Mouse (Mus musculus) E14TG2a.4 (cell line): ENCODE measurements around the gene Gstz1.

Source experiments
- CTCF ChIP-seq: conservative IDR thresholded peaks from 2 replicates; pipeline ENCODE4 v1.5.1; 2014; ENCODE audit warnings: low read length
- POU5F1 ChIP-seq: IDR thresholded peaks from 2 replicates; pipeline ENCODE4 v1.6.1; 2014; ENCODE audit warnings: low read length, borderline replicate concordance

DNA sequence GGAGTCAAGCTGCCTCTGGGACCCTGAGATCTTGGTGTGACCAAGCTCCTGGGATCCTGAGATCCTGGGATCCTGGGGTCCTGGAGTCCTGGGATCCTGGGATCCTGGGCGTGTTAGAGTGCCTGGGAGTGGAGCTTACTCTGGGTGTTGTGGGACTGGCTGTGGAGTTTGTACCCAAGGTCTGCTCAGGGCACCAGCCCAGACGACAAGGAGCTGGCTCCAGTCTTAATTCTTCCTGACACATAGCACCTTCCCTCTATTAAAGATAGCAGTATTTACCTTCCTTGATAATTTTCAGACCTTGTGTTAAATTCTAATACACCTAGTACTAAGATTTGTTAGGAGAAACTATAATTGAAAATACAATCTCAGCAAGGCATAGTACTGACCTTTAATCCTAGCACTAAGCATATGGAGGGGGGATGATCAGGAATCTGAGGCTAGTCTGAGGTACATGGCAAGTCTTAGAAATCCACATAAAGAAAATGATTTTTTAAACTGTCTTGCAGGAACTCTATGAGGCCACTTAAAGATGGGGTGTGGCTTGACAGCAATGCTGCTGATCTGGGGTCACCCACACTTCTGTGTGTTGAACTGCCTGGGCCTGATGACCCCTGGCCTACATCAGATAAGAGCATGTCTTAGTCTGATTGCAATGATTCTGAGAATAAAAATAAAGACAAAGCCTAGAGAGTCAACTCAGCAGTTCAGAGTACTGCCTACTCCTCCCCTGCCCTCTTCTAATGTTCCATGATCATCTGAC, 66.1 kb downstream of the Gstz1 start:
- TF ChIP-seq CTCF (no peak), POU5F1 (no peak)
